Mouse (Mus musculus): ENCODE data around the gene Agap3. TPM values are rescaled to one million over a fixed set of nuclear protein-coding genes. Genes with fewer than 3 reads are reported as not detected.

The Agap3 gene
- total RNA-seq, 2 experiments from 2014 or later, result 83.1 to 84.8 TPM

DNA sequence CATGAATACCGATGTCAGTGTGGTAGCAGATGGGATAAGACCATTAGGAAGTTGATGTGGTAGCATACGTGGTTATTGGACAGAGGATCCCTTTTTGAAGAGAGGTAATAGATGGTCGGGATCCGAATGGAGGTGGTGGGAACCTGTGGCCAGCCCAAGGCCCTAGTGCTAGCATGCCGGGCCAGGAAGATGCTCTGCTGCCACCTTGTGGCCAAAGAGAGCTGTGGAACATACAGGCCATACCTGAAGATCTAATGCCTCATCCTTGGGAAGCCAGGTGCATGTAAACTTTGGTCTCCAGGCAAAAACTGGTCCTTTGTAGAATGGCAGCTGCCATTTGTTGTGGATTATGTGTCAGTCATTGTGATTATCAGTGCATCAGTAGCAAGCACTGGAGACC, 18.6 kb downstream of the Agap3 start:
- DNase-seq, result peak; percentile 81 to 86
- intact Hi-C loops (cut with DNase I), result loop anchor here (1.0 to 2.0 kb wide), 4 partner anchors 18 to 75 kb away; partner anchors contain the start of gene Agap3

DNA sequence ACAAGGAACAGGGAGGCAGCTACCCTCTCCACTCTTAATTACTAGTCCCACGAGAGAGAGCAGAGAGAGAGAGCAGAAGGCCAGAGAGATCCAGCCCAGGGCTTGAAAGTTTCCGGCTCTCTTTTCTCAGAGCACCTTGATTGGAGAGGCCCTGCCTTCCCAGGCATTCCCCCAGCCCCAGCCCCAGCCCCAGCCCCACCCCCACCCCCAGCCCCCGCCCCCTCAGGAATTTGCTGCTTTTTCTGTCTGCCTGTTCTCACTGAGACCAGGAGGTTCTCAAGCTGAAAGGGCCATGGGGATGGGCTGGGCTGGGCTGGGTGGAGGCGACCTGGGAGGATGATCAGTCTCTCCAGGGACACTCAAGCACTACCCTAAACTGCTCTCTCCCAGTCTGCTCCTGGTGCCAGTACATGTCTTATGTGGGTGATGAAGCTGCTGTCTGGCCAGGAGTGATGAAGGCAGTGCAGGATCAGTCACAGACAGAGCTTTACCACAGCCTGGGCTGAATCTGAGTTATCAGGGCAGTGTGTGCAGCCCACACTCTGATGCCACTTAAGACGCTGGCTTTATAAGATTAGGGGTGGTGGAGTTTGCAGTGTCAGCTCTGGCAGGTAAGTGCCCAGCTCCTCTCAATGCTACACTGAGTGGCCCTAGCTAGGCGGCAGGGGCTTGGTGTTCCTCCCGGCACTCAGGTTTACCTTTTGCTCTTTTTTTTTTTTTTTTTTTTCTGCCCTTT, 21.1 kb downstream of the Agap3 start:
- intact Hi-C loops (cut with DNase I), result no loop called here
- no peak for DNase-seq

- intact Hi-C loops (cut with DNase I), result no loop called here
- DNase-seq, result no peak
Measured at GRCm38 (mm10) chr5:24474025-24474722, 22.2 kb downstream of the Agap3 start.

DNA sequence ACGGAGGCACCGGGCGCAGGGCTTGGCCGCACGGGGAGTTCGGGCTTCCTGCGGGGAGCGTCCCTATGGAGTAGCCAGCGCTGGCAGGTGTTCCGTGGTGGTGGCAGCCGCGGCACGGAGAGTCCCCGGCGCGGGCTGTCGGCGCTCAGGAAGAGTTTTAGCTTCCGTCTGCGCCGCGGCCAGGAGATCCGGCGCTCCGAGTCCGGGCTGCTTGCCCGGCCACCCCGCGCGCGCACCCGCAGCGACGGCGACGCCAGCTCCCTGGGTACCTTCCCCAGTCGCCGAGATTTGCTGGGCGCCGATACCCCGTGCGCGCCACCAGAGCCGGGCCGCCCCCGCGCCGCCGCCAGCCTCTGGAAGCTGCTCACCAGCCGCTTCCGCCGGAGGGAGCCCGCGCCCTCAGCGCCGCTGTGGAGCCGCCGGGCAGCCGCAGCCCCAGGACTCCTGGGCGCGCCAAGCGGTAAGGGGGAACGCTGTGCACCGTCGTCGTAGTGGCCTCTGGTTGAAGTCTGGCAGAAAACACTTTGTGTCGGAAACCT, 22.8 kb downstream of the Agap3 start:
- peak; percentile 62 to 70 for DNase-seq
- intact Hi-C loops (cut with DNase I), result no loop called here

DNA sequence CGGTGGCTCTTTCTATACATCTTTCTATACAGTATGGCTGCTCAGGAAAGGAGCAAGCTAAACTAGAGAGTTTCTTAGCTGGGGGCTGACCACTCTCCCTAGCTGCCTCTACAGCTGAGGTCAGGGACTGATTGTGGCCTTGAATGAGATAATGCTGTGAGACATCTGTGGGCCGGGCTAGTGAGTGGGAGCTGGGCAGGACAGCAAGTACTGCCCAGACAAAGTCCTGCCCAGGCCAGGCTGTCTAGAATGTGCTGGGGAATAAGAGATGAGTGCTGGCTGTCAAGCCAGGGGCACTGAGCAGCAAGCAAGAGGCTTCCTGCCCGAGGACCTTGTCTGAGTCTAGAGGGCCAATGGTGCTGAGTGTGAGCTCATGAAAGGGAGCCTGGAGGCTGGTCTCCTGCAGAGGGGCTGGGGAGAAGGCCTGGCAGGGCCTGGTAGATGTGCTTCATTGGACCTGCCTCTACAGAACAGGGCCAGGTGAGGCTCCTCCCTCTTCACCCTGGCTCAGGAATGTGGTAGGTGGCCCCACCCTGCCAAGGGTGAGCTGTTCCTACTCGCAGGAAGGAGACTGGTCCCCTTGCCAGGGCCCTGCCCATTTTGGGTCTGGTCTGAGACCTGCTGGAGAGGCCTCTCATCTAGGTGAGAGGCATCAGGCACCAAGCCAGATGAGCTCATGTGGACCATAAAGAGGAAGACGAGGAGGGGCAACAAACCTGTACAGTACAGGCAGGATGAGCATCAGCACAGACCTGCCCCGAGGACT, 23.7 kb downstream of the Agap3 start:
- intact Hi-C loops (cut with DNase I), result no loop called here
- peak in 1 of 2 experiments; percentile 16 for DNase-seq

- DNase-seq, result no peak
Measured at GRCm38 (mm10) chr5:24477909-24478308, 25.9 kb downstream of the Agap3 start.

DNA sequence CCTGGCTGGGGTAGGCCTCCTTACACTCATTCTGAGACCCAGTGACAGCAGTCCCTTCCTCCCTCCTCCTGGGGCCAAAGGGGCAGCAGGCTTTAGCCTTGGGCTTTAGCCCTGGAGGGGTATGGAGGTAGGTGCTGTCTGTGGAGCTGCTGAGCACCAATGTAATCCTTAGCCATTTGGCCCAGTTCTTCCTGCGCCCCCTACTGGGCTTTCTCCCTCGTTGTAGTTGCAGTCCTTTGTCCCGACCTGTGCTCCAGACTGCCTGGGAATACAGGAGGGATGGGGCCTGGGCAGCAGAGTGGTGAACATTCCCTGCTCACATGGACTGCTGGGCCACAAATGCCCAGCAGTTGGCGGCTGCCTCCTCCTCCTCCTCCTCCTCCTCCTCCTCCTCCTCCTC, 29.7 kb downstream of the Agap3 start:
- DNase-seq, result peak; percentile 64 to 82
- intact Hi-C loops (cut with DNase I), result loop anchor here (10.0 kb wide), 1 partner anchor 217 kb away; no protein-coding TSS in a partner anchor

More at GRCm38 (mm10) chr5:24477909-24478308, 25.9 kb downstream of the Agap3 start:
- intact Hi-C loops (cut with DNase I), result no loop called here

DNA sequence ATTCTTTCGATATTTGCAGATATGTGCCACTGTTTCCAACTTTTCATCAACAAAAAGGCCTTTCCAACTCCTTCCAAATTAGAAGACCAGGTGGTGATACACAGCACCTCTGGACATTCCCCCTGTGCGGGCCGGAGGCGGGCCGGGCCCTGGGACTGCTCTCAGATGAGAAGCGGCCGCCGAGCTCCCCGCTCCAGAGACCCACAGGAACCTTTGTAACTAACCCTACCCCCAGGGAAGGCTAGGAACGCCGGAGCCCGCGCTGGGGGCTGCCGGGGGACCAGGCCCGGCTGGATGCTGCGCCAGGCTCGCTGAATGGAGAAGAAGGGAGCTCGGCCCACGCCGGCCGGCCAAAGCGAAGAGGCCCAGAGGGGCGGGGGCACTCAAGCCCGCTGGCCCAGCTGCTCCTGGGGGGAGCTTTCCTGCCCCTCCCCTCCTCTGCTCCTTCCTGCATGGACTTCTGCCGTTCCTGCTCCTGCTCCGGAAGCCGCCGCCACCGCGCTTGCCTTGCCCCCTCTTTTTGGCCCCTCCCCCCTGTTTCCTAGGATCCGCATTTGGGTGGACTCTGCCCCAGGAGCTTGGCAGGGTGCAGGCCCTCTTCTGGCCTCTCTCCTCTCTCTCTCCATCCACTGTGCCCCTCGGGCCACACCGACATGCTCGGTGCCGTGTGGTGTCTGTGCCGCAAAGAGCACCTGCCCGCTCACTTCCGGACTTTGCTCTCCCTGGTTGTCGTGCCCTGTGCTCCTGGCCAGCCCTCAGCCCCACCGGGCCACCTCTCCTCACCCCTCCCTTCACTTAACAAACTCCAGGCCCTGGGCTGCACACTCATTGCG, 30.5 kb downstream of the Agap3 start:
- intact Hi-C loops (cut with DNase I), result loop anchor here (1.0 to 10.0 kb wide), 2 partner anchors 48 to 218 kb away; no protein-coding TSS in a partner anchor
- DNase-seq, result no peak

DNA sequence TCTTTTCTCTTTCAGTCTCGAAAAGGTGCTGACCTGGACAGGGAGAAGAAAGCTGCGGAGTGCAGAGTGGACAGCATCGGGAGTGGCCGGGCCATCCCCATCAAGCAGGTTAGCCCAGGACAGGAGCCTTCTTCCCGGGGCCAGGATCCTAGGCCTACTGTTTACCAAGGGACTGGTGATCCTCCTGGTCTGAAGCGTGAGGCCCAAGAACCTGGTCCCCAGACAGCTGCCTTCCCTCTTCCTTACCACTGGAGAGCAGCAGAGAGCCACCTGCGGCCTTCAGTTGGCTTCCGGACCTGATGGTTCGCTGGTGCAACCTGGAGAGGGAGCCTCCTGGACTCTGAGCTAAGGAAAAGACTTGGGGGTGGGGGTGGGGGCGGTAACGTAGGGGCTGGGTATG, 31.3 kb downstream of the Agap3 start:
- intact Hi-C loops (cut with DNase I), result loop anchor here (1.0 to 10.0 kb wide), 2 partner anchors 47 to 219 kb away; no protein-coding TSS in a partner anchor
- DNase-seq, result peak; percentile 68 to 79

DNA sequence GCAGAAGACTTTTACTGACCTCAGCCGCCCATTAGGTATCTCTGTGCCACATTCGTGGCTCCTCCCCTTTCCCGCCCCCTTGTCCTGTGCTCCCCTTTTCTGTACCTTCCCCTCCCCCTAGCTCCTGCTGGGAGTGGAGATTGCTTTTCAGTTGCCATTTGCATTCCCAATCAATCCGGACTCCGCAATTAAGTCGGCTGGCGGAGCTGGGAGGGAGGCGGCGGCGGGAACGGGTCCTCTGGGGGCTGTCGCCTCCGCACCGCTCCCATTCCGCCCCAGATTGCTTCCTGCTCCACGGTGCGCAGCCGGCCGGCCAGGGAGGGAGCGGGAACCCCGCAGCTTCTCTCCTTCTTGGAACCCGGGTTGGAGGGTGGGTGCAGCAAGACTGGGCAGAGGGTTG, 33.0 kb downstream of the Agap3 start:
- DNase-seq, result no peak
- intact Hi-C loops (cut with DNase I), result loop anchor here (5.0 to 10.0 kb wide), 2 partner anchors 167 to 220 kb away; no protein-coding TSS in a partner anchor

DNA sequence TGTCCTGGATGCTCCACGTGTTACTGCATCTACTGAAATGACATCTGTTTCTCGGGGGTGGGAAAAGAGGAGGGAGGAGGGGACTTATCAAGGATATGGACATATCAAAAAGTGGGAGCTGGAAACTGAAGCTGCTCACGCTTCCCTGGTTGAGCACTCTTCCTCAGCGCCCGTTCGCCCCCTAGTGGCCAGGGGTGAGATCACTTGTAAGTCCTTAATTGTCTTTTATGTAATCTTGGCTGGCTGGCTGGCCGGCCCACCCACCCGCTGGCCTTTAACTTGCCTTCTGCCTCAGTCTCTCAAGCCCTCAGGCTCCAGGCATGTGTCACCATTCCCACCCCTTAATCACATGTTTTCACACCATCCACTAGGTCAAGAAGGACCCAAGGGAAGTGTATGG, 34.1 kb downstream of the Agap3 start:
- peak; percentile 89 to 94 for DNase-seq
- intact Hi-C loops (cut with DNase I), result loop anchor here (5.0 to 10.0 kb wide), 2 partner anchors 166 to 221 kb away; no protein-coding TSS in a partner anchor

- intact Hi-C loops (cut with DNase I), result loop anchor here (5.0 to 10.0 kb wide), 2 partner anchors 166 to 222 kb away; no protein-coding TSS in a partner anchor
Measured at GRCm38 (mm10) chr5:24486738-24487137, 34.8 kb downstream of the Agap3 start.

DNA sequence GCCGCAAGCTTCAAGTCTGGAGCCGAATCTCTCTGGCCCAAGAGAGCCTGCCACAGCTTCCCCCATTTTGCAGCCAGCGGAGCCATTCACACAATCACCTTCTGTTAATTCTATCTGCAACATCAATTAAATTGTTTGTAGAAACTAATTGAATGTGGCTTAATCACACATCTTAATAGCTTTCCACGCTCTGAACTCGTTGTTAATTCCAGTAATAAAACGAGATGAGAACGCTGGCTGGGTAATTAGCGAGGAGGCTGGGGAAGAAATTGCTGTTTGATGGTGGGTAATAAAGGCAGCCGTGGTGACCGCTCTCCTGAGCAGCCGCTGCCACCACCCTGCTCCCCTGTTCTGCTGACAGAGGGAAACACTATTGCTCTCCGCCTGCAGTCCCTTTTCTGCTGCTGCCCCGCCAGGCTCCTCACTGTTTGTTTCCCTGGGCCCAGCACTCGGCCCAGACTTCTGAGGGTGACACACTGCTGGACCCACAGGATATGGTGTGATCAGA, 38.5 kb downstream of the Agap3 start:
- intact Hi-C loops (cut with DNase I), result no loop called here
- no peak for DNase-seq

More at GRCm38 (mm10) chr5:24486738-24487137, 34.8 kb downstream of the Agap3 start:
- DNase-seq, result no peak

GRCm38 (mm10) chr5:24492546-24493285, 40.7 kb downstream of the Agap3 start:
- intact Hi-C loops (cut with DNase I), result no loop called here
- DNase-seq, result no peak

DNA sequence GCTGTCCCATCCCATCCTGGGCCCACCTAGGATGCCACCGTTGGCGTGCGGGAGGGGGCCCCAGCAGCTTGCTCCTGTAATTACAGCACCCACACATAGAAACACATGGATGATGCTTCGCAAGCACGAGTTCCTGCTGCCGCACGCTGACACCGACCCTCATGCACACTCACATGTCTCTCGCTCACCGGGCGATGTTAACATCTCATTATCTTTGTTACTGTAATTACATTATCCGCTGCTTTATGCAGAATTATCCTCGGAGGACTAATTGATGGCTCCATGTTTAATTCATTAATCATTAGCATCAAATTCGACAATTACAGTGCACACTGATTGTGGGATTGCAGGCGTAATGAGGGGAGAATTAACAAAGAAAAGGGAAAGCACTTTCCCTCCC, 43.0 kb downstream of the Agap3 start:
- intact Hi-C loops (cut with DNase I), result no loop called here
- no peak for DNase-seq

DNA sequence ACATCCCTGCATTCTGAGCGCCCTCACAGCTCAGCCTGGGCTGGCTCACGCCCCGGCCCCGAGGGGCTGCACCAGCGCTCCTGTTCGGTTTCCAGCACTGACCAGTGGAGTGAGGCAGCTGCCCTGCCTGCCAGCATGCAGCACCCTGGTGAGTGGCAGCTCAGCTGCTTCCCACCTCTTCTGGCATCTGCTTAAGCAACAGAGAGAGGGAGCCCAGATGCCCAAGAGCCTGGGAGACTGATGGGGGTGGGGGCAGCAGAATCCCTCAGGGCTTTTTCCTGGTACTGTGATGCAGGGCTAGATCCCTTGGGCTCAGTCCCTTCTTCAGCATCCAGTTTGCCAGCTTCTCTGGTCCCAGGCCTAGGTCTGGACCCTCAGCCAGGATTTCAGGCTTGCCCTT, 44.8 kb downstream of the Agap3 start:
- intact Hi-C loops (cut with DNase I), result no loop called here

GRCm38 (mm10) chr5:24497526-24497925, 45.5 kb downstream of the Agap3 start:
- no peak for DNase-seq
- intact Hi-C loops (cut with DNase I), result no loop called here

More for the DNA sequence above, 44.8 kb downstream of the Agap3 start:
- DNase-seq, result no peak

DNA sequence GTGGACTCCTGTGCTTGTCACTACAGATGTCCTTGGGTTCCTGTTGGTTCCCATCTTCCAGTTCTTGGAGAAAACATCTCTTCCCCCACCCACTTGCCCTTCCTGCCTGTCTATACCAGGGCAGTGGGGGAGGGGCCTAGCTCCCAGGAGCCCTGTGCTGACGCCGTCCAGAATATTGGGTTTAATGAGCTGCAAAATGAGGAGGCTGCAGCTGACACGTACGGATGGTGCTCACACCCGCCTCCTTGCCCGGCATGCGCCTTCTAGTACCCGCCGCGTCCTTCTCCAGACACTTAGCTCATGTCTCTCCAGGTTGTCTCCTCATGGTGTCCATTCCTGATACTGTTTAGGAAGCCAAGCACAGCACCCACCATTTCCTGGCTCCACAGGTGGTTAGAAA, 47.1 kb downstream of the Agap3 start:
- DNase-seq, result no peak
- intact Hi-C loops (cut with DNase I), result no loop called here

DNA sequence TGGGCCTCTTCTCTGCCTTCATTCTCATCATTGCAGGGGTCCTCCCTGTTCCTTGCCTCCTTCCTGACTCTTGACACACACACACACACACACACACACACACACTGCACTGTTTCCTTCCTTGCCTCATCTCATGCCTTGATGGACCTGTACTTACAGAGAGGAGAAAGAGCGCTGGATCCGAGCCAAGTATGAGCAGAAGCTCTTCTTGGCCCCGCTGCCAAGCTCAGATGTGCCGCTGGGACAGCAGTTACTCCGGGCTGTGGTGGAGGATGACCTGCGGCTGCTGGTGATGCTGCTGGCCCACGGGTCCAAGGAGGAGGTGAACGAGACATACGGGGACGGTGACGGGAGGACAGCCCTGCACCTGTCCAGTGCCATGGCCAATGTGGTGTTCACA, 48.9 kb downstream of the Agap3 start:
- intact Hi-C loops (cut with DNase I), result no loop called here
- no peak for DNase-seq
